Mouse (Mus musculus): ENCODE results near the gene Myct1. TPM values are rescaled to one million over a fixed set of nuclear protein-coding genes. Genes with fewer than 3 reads are reported as not detected.

Myct1 gene
- polyA plus RNA-seq, 1 experiment from 2014 or later: 3.8 TPM

- Histone ChIP-seq H3K9ac (ENCODE audit: low read depth, low read length) (no peak overlapping the region), H3K27me3 (ENCODE audit: control insufficient read depth, insufficient read depth, low read length) (no peaks in the 10 kb centered on the region), H3K27ac (ENCODE audit: low read depth, low read length) (no peak overlapping the region), H3K4me2 (peak overlapping the region; percentile 29), H3K4me3 (ENCODE audit: low read depth, low read length) (0 out of 2 replicates have a peak overlapping the region, but pooled peaks have one; percentile 5), H3K4me1 (ENCODE audit: control insufficient read depth, insufficient read depth, low read length) (peaks cover 7% of the 10 kb centered on the region; the same call in 1 of the 2 replicates), H3K36me3 (ENCODE audit: control insufficient read depth, insufficient read depth, low read length) (no peaks in the 10 kb centered on the region), H3K9me3 (replicated peaks; ENCODE audit: control insufficient read depth, low read length) (no peaks in the 10 kb centered on the region)
- ATAC-seq (replicated peaks; ENCODE audit: insufficient number of reproducible peaks, low FRiP score, low TSS enrichment): no peak
- 52% methylated on average over 5 of the region's 5 CpGs for WGBS (ENCODE audit: insufficient replicate concordance)
Observed at GRCm38 (mm10) chr10:5594457-5594856, 882 bp downstream of the Myct1 start.

DNA sequence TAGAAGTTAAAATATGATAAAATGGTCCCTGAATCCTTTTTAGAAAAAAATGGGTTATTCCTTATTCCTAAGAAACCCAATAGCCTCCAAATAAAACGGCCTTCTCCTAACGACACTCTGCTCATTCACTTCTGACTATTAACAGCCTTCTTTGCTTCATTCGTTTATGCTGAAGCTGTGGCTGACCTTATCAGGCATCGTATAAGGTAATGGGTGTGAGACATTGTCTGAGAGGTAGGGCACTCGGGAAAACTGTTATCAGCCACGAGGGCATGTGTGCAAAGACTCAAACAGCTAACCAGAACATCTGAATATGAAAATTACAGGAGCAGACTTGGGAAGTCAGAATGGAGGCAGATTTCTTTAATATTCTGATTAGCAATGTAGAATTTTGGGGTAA, 3.0 kb downstream of the Myct1 start:
- ATAC-seq (replicated peaks; ENCODE audit: insufficient number of reproducible peaks, low FRiP score, low TSS enrichment): no peak
- no peaks in the 10 kb centered on the region for H3K36me3 ChIP-seq (ENCODE audit: control insufficient read depth, insufficient read depth, low read length)
- no peak overlapping the region for H3K4me3 ChIP-seq (ENCODE audit: low read depth, low read length)
- H3K4me1 ChIP-seq (ENCODE audit: control insufficient read depth, insufficient read depth, low read length): peaks cover 5% of the 10 kb centered on the region; the same call in 1 of the 2 replicates
- no peak overlapping the region for H3K4me2 ChIP-seq
- no peaks in the 10 kb centered on the region for H3K27me3 ChIP-seq (ENCODE audit: control insufficient read depth, insufficient read depth, low read length)
- WGBS (ENCODE audit: insufficient replicate concordance): 34% methylated on average over 6 of the region's 6 CpGs
- no peaks in the 10 kb centered on the region for H3K9me3 ChIP-seq (replicated peaks; ENCODE audit: control insufficient read depth, low read length)
- H3K27ac ChIP-seq (ENCODE audit: low read depth, low read length): no peak overlapping the region
- no peak overlapping the region for H3K9ac ChIP-seq (ENCODE audit: low read depth, low read length)

DNA sequence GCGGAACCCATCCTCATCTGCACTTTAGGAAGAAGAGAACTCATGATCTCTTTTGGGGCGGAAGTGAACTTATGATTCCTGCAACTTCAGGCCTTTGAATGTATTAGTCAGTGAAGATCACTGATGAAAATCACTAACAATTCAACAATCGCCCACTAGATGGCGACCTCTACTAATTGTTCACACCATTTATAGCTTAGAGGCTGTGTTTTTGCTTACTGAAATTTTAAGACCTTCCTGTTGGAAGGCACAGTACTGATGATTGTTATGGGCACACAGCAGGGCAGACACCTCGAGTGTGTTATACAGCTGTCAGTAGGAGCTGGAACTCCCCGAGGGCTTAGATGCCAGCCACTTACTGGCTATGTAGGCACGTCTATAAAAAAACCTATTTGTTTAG, 6.5 kb downstream of the Myct1 start:
- 0 out of 2 replicates have a peak, but pooled peaks have one; percentile 52 for ATAC-seq (replicated peaks; ENCODE audit: insufficient number of reproducible peaks, low FRiP score, low TSS enrichment)
- H3K4me2 ChIP-seq: no peak overlapping the region
- H3K36me3 ChIP-seq (ENCODE audit: control insufficient read depth, insufficient read depth, low read length): no peaks in the 10 kb centered on the region
- H3K4me1 ChIP-seq (ENCODE audit: control insufficient read depth, insufficient read depth, low read length): no peaks in the 10 kb centered on the region
- no peaks in the 10 kb centered on the region for H3K9me3 ChIP-seq (replicated peaks; ENCODE audit: control insufficient read depth, low read length)
- no peak overlapping the region for H3K9ac ChIP-seq (ENCODE audit: low read depth, low read length)
- 25% methylated on average over 7 of the region's 7 CpGs for WGBS (ENCODE audit: insufficient replicate concordance)
- no peak overlapping the region for H3K27ac ChIP-seq (ENCODE audit: low read depth, low read length)
- H3K4me3 ChIP-seq (ENCODE audit: low read depth, low read length): no peak overlapping the region
- no peaks in the 10 kb centered on the region for H3K27me3 ChIP-seq (ENCODE audit: control insufficient read depth, insufficient read depth, low read length)

DNA sequence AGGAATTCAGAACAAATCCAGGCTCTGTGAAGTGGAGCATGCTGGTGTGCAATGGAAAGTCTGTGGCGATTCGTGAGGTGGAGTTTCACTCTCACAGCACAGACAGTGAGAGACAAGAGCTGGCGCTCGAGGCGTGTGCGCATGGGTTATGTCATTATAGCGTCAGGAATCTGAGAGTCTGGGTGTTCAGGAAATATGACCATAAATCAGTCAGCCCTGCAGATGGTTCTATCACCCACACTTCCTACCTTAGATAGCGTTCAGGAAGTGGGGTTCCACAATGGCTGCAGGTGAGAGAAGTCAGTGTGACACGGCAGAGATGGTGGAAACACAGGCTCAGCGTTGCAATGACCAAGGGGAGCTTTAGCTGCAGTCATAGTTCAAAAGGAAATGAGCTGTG, 9.9 kb downstream of the Myct1 start:
- H3K27ac ChIP-seq (ENCODE audit: low read depth, low read length): no peak overlapping the region
- H3K9ac ChIP-seq (ENCODE audit: low read depth, low read length): no peak overlapping the region
- 72% methylated on average over 10 of the region's 10 CpGs for WGBS (ENCODE audit: insufficient replicate concordance)
- H3K9me3 ChIP-seq (replicated peaks; ENCODE audit: control insufficient read depth, low read length): no peaks in the 10 kb centered on the region
- no peak for ATAC-seq (replicated peaks; ENCODE audit: insufficient number of reproducible peaks, low FRiP score, low TSS enrichment)
- no peaks in the 10 kb centered on the region for H3K27me3 ChIP-seq (ENCODE audit: control insufficient read depth, insufficient read depth, low read length)
- no peak overlapping the region for H3K4me2 ChIP-seq
- H3K36me3 ChIP-seq (ENCODE audit: control insufficient read depth, insufficient read depth, low read length): no peaks in the 10 kb centered on the region
- H3K4me1 ChIP-seq (ENCODE audit: control insufficient read depth, insufficient read depth, low read length): no peaks in the 10 kb centered on the region
- H3K4me3 ChIP-seq (ENCODE audit: low read depth, low read length): no peak overlapping the region

DNA sequence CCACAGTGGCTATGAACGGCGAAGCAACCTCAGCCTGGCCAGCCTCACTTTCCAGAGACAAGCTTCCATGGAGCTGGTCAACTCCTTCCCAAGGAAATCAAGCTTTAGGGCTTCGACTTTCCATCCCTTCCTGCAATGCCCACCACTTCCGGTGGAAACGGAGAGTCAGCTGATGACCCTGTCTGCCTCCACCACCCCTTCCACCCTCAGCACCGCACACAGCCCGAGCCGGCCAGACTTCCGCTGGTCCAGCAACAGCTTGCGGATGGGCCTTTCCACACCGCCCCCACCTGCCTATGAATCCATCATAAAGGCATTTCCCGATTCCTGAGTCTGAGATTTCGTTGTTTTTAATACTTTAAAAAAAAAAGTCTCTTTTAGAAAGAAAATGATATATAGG, 10.8 kb downstream of the Myct1 start:
- Histone ChIP-seq H3K4me1 (ENCODE audit: control insufficient read depth, insufficient read depth, low read length) (no peaks in the 10 kb centered on the region), H3K36me3 (ENCODE audit: control insufficient read depth, insufficient read depth, low read length) (no peaks in the 10 kb centered on the region), H3K9ac (ENCODE audit: low read depth, low read length) (no peak overlapping the region), H3K9me3 (replicated peaks; ENCODE audit: control insufficient read depth, low read length) (no peaks in the 10 kb centered on the region), H3K4me3 (ENCODE audit: low read depth, low read length) (no peak overlapping the region), H3K27ac (ENCODE audit: low read depth, low read length) (no peak overlapping the region), H3K27me3 (ENCODE audit: control insufficient read depth, insufficient read depth, low read length) (no peaks in the 10 kb centered on the region), H3K4me2 (no peak overlapping the region)
- no peak for ATAC-seq (replicated peaks; ENCODE audit: insufficient number of reproducible peaks, low FRiP score, low TSS enrichment)
- 83% methylated on average over 13 of the region's 13 CpGs for WGBS (ENCODE audit: insufficient replicate concordance)

DNA sequence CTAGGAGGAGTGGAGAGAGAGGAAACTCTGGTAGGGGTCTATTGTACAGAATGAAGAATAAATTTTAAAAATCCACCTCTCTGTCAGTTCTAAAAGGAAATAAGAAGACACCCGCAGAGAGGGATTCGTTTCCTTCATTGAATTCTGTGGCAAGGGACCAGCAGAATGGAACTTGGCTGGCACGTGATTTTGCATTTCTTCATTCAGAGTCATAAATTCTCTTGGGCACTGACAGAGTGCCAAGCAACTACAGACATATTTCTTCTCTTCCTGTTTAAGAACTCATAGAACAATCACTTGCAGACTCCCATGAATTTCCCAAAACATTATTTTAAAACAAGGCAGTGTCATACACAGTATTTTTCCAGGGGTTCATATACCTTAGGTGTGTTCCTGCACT, 15.3 kb downstream of the Myct1 start:
- Histone ChIP-seq H3K4me2 (no peak overlapping the region), H3K4me3 (ENCODE audit: low read depth, low read length) (no peak overlapping the region), H3K27me3 (ENCODE audit: control insufficient read depth, insufficient read depth, low read length) (no peaks in the 10 kb centered on the region), H3K9me3 (replicated peaks; ENCODE audit: control insufficient read depth, low read length) (no peaks in the 10 kb centered on the region), H3K9ac (ENCODE audit: low read depth, low read length) (no peak overlapping the region), H3K36me3 (ENCODE audit: control insufficient read depth, insufficient read depth, low read length) (no peaks in the 10 kb centered on the region), H3K4me1 (ENCODE audit: control insufficient read depth, insufficient read depth, low read length) (no peaks in the 10 kb centered on the region), H3K27ac (ENCODE audit: low read depth, low read length) (no peak overlapping the region)
- WGBS (ENCODE audit: insufficient replicate concordance): 75% methylated on average over 3 of the region's 3 CpGs
- no peak for ATAC-seq (replicated peaks; ENCODE audit: insufficient number of reproducible peaks, low FRiP score, low TSS enrichment)

DNA sequence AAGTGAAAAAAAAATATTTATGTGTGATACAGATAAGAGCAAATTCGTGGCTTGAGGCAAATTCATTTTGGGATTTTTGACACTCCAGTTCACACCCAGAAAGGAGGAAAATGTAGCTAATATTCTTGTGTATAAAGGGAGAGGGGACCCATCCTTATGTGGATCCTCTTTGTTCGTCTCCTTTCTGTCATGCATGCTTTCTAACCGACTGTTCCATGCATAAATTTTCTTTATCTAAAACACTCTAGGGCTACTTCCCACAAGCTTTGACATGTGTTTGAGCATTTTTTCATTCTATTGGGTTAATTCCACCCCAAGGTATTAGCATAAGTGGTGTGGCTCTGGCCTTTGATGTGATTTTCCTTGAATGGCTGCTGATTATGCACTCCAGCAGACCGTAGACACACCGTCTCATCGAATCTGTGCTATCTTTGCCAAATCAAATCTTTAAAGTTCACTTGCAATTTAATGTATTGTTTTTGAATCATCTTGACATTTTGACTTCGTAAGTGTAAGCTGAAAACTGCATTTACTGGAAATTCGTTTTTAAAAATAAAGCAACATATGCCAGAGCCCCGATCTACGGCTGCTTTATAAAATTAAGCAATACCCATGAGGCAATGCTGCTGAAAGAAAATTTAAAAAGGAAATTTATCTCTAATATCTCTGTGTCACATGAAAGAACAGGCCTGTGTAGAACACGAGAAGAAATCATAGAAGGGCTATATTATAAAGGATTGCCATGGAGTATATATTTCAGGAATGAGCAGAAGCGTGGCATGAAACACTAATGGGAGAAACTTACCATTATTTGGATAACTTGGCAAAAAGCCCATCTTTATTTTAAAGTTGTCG, 21.8 kb downstream of the Myct1 start:
- 78% methylated on average over 13 of the region's 13 CpGs for WGBS (ENCODE audit: insufficient replicate concordance)
- H3K9ac ChIP-seq (ENCODE audit: low read depth, low read length): no peak overlapping the region
- ATAC-seq (replicated peaks; ENCODE audit: insufficient number of reproducible peaks, low FRiP score, low TSS enrichment): no peak

GRCm38 (mm10) chr10:5626268-5626667, 32.7 kb downstream of the Myct1 start:
- H3K4me2 ChIP-seq: no peak overlapping the region
- no peak overlapping the region for H3K9ac ChIP-seq (ENCODE audit: low read depth, low read length)
- no peaks in the 10 kb centered on the region for H3K36me3 ChIP-seq (ENCODE audit: control insufficient read depth, insufficient read depth, low read length)
- no peak overlapping the region for H3K27ac ChIP-seq (ENCODE audit: low read depth, low read length)
- H3K4me1 ChIP-seq (ENCODE audit: control insufficient read depth, insufficient read depth, low read length): peaks cover 3% of the 10 kb centered on the region; the same call in 1 of the 2 replicates
- peaks cover 4% of the 10 kb centered on the region; the same call in 1 of the 2 replicates for H3K9me3 ChIP-seq (replicated peaks; ENCODE audit: control insufficient read depth, low read length)
- WGBS (ENCODE audit: insufficient replicate concordance): 25% methylated on average over 5 of the region's 5 CpGs
- H3K27me3 ChIP-seq (ENCODE audit: control insufficient read depth, insufficient read depth, low read length): no peaks in the 10 kb centered on the region
- H3K4me3 ChIP-seq (ENCODE audit: low read depth, low read length): no peak overlapping the region
- 0 out of 2 replicates have a peak, but pooled peaks have one; percentile 31 for ATAC-seq (replicated peaks; ENCODE audit: insufficient number of reproducible peaks, low FRiP score, low TSS enrichment)

More for the DNA sequence above, 21.8 kb downstream of the Myct1 start:
- no peak overlapping the region for H3K27ac ChIP-seq (ENCODE audit: low read depth, low read length)
- H3K4me2 ChIP-seq: no peak overlapping the region
- no peaks in the 10 kb centered on the region for H3K9me3 ChIP-seq (replicated peaks; ENCODE audit: control insufficient read depth, low read length)
- no peaks in the 10 kb centered on the region for H3K27me3 ChIP-seq (ENCODE audit: control insufficient read depth, insufficient read depth, low read length)
- H3K4me3 ChIP-seq (ENCODE audit: low read depth, low read length): no peak overlapping the region
- H3K36me3 ChIP-seq (ENCODE audit: control insufficient read depth, insufficient read depth, low read length): no peaks in the 10 kb centered on the region
- no peaks in the 10 kb centered on the region for H3K4me1 ChIP-seq (ENCODE audit: control insufficient read depth, insufficient read depth, low read length)
